Mouse (Mus musculus) spleen, adult 2 months (tissue): ENCODE measurements at regions not wholly inside any gene's neighbourhood (a gene's known extent, or its start where the extent isn't known, plus 50 kb on each side); places are given as distances from the start of the nearest gene placed in this dataset.

Source experiments
- CTCF ChIP-seq: fragments of 200-500 bp; IDR thresholded peaks from 2 replicates; pipeline ENCODE4 v1.5.1; 2011; ENCODE audit warnings: mild to moderate bottlenecking, inconsistent platforms; ENCODE audit not compliant: insufficient read depth, insufficient read length, insufficient replicate concordance; ENCODE audit errors: extremely low read depth
- POLR2A ChIP-seq: fragments of 200-500 bp; IDR thresholded peaks from 2 replicates; pipeline ENCODE4 v1.6.1; 2011; ENCODE audit warnings: low read depth, low read length, inconsistent platforms

GRCm38 (mm10) chr2:9646466-9646865 is 234.6 kb upstream of the 4930412O13Rik start:
- no peak for TF ChIP-seq CTCF
- no peak for TF ChIP-seq POLR2A
